Mouse (Mus musculus) intestine, embryonic 15.5 days (tissue): ENCODE measurements around the gene Stag1. TPM values are rescaled to one million over a fixed set of nuclear protein-coding genes. Genes with fewer than 3 reads are reported as not detected.

Experiments
- polyA plus RNA-seq: library from polyadenylated mRNA; unstranded; fragments of >200 nt; fragmentation: Nextera tagmentation; extraction: Ambion mirVana; gene quantifications from 2 replicates; pipeline ENCODE4 v1.2.1, GENCODE M21; 2015

The Stag1 gene
- polyA plus RNA-seq, 1 experiment from 2014 or later = 37.3 TPM

Other genes with a start within 250 kb of the Stag1 start
- gene Il20rb, start 111.0 kb upstream of the Stag1 start, polyA plus RNA-seq = 1.3 and 1.4 TPM in 2 replicates
- gene Nck1, start 51.7 kb upstream of the Stag1 start, polyA plus RNA-seq = 52.9 and 62.8 TPM in 2 replicates
- 3.8 and 4.8 TPM in 2 replicates for gene Slc35g2, start 26.7 kb upstream of the Stag1 start, polyA plus RNA-seq